ENCODE assay signal across 8 mouse cellular contexts in genomic region chr7:71471658-71472383, GRCm38 (mm10).
DNase-seq lines count a peak whose midpoint lies in the region; ATAC-seq and TF ChIP-seq lines count a peak whose summit lies in the region.

No protein-coding gene starts in this region.

- no peak overlapping the region for H3K27ac ChIP-seq in cerebellum, adult 2 months (ENCODE audit: insufficient read depth, low read length)
- peak overlapping the region; percentile 25; the same call in 1 of the 2 replicates for H3K27ac ChIP-seq in intestine, embryonic 16.5 days (ENCODE audit: low read length)

- no peaks in the 10 kb centered on the region for H3K4me1 ChIP-seq in cerebellum, adult 2 months (ENCODE audit: control insufficient read depth, insufficient read depth, low read length)
- peaks cover 13% of the 10 kb centered on the region for H3K4me1 ChIP-seq in intestine, embryonic 16.5 days (ENCODE audit: control insufficient read depth, insufficient read depth, low read length)

- TF ChIP-seq CTCF in cerebellum, adult 2 months (IDR thresholded peaks at IDR 0.05; ENCODE audit: borderline replicate concordance, insufficient read depth, low read depth, low read length), result no peak

- intact Hi-C loops in gastrocnemius, postnatal 14 days (cut with DNase I; ENCODE audit: low total_unique reads), result no loop called here

- TF ChIP-seq POLR2A in cerebellum, adult 2 months (IDR thresholded peaks at IDR 0.05; ENCODE audit: borderline replicate concordance, insufficient read depth, low read length), result no peak

- no peaks in the 10 kb centered on the region for H3K27me3 ChIP-seq in cerebellum, adult 2 months (ENCODE audit: control insufficient read depth, insufficient read depth, low read length)
- H3K27me3 ChIP-seq in intestine, embryonic 16.5 days (replicated peaks; ENCODE audit: control insufficient read depth, insufficient read depth, low read length), result no peaks in the 10 kb centered on the region

- peak; percentile 8 to 12 for DNase-seq in cerebellum, adult 2 months
- DNase-seq in cerebellum, adult 18-20 months, result no peak
- peak; percentile 22 for DNase-seq in brain, adult 2 months (ENCODE audit: low read depth, low spot score)
- peak; percentile 42 for DNase-seq in gastrocnemius, postnatal 14 days
- peak; percentile 37 to 55 for DNase-seq in lung, adult 18-20 months
- DNase-seq in right cerebral cortex, postnatal 14 days, result peak; percentile 12
- DNase-seq in thymus, postnatal 10 days (ENCODE audit: low spot score in 2 of 2), result no peak

- no peaks in the 10 kb centered on the region for H3K9me3 ChIP-seq in intestine, embryonic 16.5 days (ENCODE audit: control insufficient read depth, low read length)

- H3K4me2 ChIP-seq in intestine, embryonic 16.5 days (ENCODE audit: low read depth, low read length), result peak overlapping the region; percentile 26

- no peaks in the 10 kb centered on the region for H3K36me3 ChIP-seq in intestine, embryonic 16.5 days (ENCODE audit: control insufficient read depth, insufficient read depth, low read length)

- no peak overlapping the region for H3K9ac ChIP-seq in intestine, embryonic 16.5 days (ENCODE audit: low read depth, low read length)

- WGBS in cerebellum, adult 2 months, result 39% methylated on average over 18 of the region's 18 CpGs
- WGBS in intestine, embryonic 16.5 days, result 8% methylated on average over 18 of the region's 18 CpGs

- no peak overlapping the region for H3K4me3 ChIP-seq in cerebellum, adult 2 months (replicated peaks; ENCODE audit: insufficient read depth, low read depth, low read length)
- no peak overlapping the region for H3K4me3 ChIP-seq in intestine, embryonic 16.5 days (ENCODE audit: low read length)

- peak; percentile 85 for ATAC-seq in intestine, embryonic 16.5 days

Comparison
In these comparisons a context has a peak if more than half of its experiments do, and no peak if none do; other contexts are left out.
1. DNase-seq: peak in cerebellum, adult 2 months (2 of 2), brain, adult 2 months (single experiment), gastrocnemius, postnatal 14 days (single experiment), lung, adult 18-20 months (2 of 2) and right cerebral cortex, postnatal 14 days (single experiment); none in cerebellum, adult 18-20 months (0 of 2) and thymus, postnatal 10 days (0 of 2).